Mouse (Mus musculus): Measurements from ENCODE around the gene Ppox. TPM values are rescaled to one million over a fixed set of nuclear protein-coding genes. Genes with fewer than 3 reads are reported as not detected.

Gene Ppox
- total RNA-seq, 1 experiment from 2014 or later = 48.4 TPM

DNA sequence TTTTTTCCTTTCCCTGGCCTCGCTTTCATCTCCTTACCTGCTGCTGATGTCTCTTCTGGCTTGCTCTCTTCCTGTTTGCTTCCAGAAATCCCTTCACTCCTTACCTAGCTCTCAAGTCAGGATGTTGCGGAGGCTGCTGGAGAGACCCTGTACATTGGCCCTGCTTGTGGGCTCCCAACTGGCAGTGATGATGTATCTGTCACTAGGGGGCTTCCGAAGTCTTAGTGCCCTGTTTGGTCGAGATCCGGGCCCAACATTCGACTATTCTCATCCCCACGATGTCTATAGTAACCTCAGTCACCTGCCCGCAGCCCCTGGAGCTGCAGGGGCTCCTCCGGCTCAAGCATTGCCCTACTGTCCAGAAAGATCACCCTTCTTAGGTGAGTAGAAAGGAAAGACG, 9.4 kb downstream of the Ppox start:
- no peak for ATAC-seq (ENCODE audit: extremely low read depth, insufficient number of reproducible peaks, low FRiP score, poor library complexity, severe bottlenecking)

DNA sequence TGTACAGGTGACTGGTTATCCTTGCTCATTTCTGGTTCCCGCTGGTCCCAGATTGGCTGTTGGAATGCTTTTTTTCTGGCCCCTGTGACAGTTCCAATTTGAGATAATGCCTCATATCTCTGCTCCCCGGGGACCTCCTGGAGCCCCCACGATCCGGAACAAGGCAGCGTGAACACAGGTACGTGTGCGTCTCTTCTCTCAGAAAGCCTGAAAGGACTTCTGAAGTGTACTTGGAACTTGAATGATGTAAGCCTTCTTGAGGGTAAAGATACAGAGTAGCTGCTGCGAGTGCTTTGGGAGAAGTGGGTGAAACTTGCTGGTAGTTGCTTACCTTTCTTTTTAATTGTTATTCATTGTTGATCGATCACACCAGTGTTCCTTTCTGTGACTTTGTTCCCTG, 9.8 kb downstream of the Ppox start:
- ATAC-seq (ENCODE audit: extremely low read depth, insufficient number of reproducible peaks, low FRiP score, poor library complexity, severe bottlenecking) = no peak

DNA sequence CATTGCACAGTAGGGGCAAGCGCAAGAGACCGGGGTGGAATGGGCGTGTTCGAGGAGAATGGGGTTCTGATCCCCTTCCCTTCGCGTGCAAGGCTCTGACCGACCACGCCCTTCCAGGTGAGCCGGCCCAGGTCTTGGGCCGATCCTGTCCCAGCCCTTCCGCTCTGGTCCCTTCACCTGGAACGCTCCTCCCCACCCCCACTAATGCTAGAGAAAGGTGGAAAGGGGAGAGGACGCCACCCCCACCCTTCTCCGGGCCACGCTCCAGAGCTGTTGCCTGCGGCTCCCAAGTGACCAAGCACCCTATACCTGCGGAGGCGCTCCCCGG, 10.4 kb downstream of the Ppox start:
- peak; percentile 14; the same call in 1 of the 2 replicates for ATAC-seq (ENCODE audit: extremely low read depth, insufficient number of reproducible peaks, low FRiP score, poor library complexity, severe bottlenecking)

DNA sequence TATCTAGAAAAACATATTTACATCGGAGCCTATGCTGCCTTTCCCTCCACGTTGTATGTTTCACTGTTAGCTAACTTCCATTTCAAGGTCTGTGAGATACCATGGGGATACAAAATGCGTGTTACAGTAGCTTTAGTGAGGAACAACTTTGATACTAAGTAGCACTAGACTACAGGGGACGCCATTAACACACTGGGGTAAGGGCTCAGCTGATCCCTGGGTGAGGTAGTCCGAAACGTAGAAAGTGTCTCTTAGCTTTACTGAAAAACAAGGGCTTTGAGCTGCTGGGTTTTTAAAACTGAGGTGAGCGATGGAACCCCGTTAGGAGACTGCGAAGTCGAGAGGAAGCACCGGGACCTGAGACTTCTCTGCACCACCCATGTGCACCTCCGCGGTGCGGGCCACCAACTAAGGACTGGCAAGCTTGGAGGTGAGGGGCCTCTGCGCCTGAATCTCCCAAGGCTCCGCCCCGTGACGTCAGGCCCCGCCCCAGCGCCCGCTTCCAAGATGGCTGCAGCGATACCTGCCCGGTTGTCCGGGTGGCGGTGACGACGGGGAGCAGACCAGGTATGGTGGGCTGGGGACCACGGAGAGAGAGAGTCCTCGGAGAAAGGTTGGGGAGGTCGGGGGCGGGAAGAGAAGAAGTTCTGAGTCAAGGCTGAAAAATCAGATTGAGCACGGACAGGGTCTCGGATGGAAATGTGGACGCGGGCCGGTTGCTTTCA, 11.0 kb downstream of the Ppox start, which contains the start of gene B4galt3:
B4galt3 (plus strand) TSS at position 481 of the 725 bp plus-strand sequence.
- ATAC-seq (ENCODE audit: extremely low read depth, insufficient number of reproducible peaks, low FRiP score, poor library complexity, severe bottlenecking) = peak; percentile 88

DNA sequence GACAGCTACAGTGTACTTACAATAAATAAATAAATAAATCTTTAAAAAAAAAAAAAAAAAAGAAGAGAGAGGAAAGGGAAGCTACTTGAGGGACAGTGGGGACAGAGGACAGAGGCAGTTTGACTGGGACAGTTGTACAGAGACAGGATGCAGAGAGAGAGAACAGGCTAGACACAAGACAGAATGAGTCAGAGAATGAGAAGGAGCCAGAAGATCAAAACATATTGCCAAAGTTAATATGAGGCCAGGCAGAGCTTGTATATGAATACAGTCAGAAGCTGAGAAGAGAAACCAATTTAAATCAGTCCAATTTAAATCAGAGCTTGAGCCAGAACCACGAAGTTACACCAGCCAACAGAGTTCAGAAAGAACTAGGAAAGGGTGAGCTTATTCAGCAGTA, 12.6 kb downstream of the Ppox start:
- ATAC-seq (ENCODE audit: extremely low read depth, insufficient number of reproducible peaks, low FRiP score, poor library complexity, severe bottlenecking) = no peak

DNA sequence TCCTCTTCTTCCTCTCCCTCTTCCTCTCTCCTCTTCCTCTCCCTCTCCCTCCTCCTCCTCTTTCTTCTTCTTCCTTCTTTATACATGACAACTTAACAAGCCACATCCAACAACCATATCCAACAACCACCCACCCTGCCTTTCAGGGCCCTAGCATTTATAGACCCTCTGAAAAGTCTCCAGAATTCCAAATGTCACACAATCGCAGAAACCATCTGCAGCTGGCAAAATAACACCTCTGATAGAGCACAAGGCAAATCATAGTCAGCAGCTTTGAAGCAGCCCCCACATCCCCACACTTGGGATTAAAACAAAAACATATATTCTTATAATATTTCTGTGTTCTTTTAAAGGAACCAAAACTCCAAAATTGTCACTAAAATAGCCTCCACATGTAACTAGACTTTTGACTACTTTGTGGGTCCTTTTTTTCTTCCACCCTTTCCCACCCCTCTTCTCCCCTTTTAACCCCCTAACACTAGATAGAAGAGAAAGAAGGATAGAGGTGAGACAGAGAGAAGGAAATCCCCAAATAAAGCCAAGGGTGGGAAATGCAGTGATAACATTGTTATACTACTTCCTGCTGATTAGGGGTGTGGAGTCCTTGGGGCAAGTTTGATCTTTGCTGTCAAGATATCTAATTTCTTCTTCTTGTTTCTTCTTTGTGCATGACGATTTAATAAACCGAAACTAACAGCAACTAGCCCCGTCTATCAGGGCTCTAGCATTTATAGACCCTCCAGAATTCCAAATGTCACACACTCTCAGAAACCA, 14.8 kb downstream of the Ppox start:
- ATAC-seq (ENCODE audit: extremely low read depth, insufficient number of reproducible peaks, low FRiP score, poor library complexity, severe bottlenecking) = no peak

DNA sequence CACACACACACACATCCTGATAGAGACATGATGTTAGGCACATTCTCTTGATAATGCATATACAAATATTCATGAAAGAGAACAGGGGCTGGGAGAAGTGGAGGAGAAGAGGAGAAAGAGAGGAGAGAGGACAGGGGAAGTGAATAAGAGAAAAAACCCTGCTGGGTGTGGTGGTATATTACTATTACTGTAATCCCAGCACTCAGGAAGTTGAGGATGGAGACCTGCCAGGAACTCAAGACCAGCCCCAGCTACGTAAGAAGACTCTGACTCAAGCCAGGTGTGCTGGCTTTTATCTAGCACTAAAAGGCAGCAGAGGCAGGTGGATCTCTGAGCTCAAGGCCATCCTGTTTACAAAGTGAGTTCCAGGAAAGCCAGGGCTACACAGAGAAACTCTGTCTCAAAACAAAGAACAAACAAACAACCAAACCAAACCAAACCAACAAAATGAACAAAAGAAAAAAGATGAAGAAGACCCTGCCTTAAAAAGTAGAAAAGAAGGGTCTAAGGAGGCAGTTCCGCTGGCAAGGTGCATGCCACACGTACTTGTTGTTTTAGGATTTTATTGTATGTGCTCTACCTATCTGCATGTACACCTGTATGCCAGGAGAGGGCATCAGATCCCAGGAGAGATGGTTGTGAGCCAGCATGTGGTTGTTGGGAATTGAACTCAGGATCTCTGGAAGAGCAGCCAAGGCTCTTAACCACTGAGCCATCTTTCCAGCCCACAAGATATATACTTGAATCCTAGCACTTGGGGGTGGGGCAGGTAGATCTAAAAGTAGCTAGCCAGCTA, 17.1 kb downstream of the Ppox start:
- ATAC-seq (ENCODE audit: extremely low read depth, insufficient number of reproducible peaks, low FRiP score, poor library complexity, severe bottlenecking) = no peak

DNA sequence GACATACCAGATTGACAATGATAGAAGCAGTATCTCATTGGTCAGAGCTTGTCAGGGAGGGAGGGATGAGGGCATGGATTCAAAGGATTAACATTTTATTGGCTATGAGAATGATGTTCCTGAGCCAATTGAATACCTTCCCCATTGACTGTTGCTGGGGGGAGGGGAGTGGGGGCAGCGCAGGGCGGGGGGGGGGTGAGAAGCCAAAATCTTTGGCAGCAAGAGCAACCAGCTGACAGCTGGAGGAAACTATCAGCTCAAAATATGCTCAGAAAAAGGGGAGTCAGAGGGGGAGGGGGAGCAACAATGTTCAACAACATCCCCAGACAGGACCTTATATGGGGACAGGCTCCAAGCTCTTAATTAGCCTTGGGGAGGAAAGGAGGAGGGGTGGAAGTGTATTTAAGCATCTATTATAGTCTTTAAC, 17.8 kb downstream of the Ppox start:
- no peak for ATAC-seq (ENCODE audit: extremely low read depth, insufficient number of reproducible peaks, low FRiP score, poor library complexity, severe bottlenecking)

DNA sequence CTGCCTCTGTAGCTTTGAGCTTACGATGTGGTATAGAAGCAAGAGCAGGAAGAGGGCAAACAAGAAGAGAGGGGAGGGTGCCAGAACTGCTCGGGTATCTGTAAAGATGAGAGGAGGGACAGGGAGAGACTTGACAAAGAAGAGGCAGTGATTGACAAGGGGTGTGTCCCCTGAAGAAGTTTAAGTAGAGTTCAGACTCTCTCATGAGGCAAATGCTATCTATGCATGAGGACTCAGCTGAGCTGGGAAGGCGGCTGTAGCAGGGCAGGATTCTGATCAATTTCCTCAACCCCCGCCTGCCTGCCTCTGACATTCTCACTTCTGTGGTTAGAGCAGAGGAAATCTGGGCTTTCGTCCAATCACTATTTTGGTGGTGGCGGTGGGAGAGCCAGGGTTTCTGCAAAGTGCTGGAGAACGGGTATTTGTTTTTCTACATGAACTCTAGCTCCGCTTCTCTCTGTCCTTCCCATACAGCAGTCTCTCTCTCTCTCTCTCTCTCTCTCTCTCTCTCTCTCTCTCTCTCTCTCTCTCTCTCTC, 18.3 kb downstream of the Ppox start:
- peak; percentile 18; the same call in 1 of the 2 replicates for ATAC-seq (ENCODE audit: extremely low read depth, insufficient number of reproducible peaks, low FRiP score, poor library complexity, severe bottlenecking)

DNA sequence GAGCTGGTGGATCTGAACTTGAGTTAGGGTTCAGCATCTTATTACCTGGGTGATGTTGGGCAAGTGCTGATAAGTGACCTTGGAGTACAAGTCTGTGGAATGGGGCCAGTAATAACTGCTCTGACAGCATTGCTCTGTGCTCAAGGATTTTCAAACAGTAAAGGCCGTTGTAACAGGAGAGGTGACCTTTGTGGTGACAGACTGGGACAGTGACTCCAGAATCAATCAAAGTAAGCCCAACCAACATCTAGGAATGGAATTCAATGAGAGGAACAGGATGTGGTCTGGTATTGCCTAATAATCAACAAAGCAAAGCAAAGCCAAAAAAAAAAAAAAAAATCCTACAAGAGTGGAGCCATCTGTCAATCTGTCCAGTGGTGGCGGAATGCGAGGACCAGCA, 20.7 kb downstream of the Ppox start:
- no peak for ATAC-seq (ENCODE audit: extremely low read depth, insufficient number of reproducible peaks, low FRiP score, poor library complexity, severe bottlenecking)

DNA sequence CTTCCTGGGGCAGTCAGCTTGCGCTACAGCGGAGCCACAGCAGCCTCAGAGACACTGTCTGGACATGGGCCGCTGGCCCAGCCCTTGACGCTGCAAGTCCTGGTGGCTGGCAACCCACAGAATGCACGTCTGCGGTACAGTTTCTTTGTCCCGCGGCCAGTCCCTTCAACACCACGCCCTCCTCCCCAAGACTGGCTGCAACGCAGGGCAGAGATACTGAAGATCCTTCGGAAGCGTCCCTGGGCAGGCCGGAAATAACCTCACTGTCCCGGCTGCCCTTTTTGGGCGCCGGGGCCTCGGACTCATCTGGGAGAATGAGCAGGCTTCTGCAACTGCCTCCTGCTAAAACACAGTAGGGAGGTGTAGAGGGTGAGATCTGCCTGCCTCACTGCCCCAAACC, 22.1 kb downstream of the Ppox start:
- no peak for ATAC-seq (ENCODE audit: extremely low read depth, insufficient number of reproducible peaks, low FRiP score, poor library complexity, severe bottlenecking)

DNA sequence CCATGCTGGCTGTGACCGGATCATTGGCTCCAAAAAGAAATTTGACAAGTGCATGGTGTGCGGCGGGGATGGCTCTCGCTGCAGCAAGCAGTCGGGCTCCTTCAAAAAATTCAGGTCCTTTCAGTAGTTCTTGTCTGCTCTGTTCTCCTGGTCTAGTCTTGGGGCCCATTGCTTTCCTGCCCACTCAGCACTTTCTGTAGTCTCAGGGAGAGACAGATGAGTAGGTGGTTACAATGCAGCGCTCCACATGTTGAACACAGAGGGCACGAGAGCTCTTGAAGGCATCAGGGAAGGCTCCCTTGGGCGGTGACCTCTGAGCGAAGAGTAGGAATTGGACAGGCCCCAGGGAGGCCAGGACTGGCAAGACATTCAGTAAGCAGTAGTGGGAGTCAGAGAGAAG, 23.2 kb downstream of the Ppox start:
- no peak for ATAC-seq (ENCODE audit: extremely low read depth, insufficient number of reproducible peaks, low FRiP score, poor library complexity, severe bottlenecking)

DNA sequence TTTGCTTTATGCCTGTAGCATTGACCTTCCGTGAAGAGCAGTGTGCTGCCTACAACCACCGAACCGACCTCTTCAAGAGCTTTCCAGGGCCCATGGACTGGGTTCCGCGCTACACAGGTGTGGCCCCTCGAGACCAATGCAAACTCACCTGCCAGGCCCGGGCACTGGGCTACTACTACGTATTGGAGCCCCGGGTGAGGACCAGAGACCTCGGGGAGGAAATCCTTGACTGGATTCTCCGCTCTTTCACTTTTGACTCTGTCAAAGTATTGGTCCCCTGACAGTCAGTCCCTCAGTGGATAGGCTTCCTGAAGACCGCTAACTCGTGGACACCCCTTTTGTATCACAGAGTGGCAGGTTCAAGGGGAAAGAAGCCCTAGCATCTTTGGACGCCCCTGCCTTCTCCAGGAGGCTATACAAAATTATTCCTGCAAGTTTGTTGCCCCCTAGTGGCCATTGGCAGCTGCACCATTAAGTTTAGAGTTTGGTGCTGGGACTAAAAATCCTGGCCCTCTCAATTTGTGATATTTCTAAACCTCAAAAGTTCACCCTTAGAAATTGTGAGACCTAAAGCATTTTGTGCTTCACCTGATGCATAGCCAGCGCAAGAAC, 23.9 kb downstream of the Ppox start:
- peak; percentile 55 for ATAC-seq (ENCODE audit: extremely low read depth, insufficient number of reproducible peaks, low FRiP score, poor library complexity, severe bottlenecking)

DNA sequence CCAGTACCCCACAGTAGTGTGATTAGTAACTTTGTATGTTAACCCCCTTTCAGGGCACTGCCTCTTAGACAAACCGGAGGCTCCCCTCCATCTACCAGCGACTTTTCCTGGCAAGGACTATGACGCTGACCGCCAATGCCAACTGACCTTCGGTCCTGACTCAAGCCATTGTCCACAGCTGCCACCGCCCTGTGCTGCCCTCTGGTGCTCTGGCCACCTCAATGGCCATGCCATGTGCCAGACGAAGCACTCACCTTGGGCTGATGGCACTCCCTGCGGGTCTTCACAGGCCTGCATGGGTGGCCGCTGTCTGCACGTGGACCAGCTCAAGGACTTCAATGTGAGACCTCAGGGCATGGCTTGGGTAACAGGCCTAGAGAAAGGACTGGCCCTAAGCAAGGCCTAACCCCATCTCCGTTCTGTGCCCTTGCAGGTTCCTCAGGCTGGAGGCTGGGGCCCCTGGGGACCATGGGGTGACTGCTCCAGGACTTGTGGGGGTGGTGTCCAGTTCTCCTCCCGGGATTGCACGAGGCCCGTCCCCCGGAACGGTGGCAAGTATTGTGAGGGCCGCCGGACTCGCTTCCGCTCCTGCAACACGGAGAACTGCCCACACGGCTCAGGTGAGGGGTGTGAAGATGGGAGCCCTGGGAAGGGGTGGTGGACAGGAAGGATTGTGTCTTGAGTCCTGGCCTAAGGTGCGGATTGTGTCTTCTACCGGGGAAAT, 24.7 kb downstream of the Ppox start:
- ATAC-seq (ENCODE audit: extremely low read depth, insufficient number of reproducible peaks, low FRiP score, poor library complexity, severe bottlenecking) = no peak

DNA sequence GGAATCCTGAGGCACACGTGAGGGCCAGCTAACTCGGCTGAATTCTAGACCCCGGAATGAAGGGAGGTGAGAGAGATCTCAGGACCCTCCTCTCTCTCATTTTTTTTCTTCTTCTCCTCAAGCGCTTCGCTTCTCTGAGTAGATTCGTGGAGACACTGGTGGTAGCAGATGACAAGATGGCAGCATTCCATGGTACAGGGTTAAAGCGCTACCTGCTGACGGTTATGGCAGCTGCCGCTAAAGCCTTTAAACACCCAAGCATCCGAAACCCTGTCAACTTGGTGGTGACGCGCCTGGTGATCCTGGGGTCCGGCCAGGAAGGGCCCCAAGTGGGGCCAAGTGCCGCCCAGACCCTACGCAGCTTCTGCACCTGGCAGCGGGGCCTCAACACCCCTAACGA, 28.6 kb downstream of the Ppox start:
- no peak for ATAC-seq (ENCODE audit: extremely low read depth, insufficient number of reproducible peaks, low FRiP score, poor library complexity, severe bottlenecking)

DNA sequence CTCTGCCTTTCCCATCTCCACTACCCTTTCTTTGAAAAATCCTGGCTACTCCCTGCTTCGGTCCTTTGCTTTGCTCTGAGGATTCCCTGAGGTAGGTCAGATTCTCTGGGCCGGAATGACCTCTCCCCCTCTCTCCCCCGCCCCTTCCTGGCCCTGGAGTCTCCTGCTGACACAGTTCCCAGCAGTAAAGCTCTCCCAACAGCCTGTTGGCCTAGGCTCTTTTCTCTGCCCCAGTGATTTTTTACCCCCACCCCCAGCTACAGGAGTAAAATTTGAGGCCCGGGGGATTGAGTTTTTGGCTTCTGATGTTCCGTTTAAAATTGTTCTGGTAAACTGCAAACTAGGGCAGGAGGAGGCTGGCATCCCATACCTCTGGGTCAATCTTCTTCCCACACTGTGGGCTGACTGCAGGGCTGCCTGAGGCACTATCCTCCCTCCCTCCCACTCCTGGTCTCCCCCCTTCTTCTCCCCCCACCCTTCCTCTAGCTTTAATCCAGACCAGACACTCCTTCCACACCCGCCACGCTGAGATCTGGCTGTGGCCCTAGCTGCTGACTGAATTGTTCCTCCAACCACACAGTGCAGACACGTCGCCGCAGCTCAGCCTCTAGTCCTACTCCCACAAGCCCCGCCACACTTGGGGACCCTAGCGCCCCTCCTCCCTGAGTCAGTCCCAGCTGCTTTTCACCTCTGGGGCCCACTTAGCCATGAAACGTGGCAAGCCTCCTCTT, 29.2 kb downstream of the Ppox start:
- ATAC-seq (ENCODE audit: extremely low read depth, insufficient number of reproducible peaks, low FRiP score, poor library complexity, severe bottlenecking) = no peak

DNA sequence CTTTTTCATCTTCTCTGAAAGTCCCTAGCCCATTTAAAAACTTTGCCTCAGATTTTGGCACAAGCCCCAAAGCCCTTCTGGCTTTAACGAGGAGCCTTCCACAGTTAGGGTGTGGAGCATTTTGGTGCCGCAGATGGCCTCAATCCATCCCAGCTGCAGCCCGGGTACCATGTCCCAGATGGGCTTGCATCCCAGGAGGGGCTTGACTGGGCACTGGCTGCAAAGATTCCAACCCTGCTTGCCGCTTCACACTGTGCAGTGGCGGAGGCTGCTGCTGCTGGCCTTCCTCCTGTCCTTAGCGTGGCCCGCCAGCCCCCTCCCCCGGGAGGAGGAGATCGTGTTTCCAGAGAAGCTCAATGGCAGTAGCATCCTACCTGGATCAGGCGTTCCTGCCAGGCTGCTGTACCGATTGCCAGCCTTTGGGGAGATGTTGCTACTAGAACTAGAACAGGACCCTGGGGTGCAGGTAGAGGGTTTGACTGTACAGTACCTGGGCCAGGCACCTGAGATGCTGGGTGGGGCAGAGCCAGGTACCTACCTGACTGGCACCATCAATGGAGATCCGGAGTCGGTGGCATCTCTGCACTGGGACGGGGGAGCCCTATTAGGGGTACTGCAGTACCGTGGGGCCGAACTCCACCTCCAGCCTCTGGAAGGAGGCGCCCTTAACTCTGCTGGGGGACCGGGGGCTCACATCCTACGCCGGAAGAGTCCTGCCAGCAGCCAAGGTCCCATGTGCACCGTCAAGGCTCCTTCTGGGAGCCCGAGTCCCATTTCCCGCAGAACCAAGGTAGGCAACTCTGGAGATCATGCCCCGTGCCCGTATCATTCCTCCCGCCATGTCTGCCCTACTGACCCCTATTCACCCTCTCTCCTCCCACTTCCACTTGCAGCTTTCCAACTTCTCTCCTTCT, 30.0 kb downstream of the Ppox start, which contains the start of gene Ndufs2:
Ndufs2 (minus strand) TSS at position 709 of the 914 bp plus-strand sequence.
- ATAC-seq (ENCODE audit: extremely low read depth, insufficient number of reproducible peaks, low FRiP score, poor library complexity, severe bottlenecking) = no peak
